Mouse (Mus musculus): Measurements from ENCODE around the gene Rsg1. TPM values are rescaled to one million over a fixed set of nuclear protein-coding genes. Genes with fewer than 3 reads are reported as not detected.

The Rsg1 gene
- polyA plus RNA-seq, 1 experiment from 2014 or later = 2.4 TPM

DNA sequence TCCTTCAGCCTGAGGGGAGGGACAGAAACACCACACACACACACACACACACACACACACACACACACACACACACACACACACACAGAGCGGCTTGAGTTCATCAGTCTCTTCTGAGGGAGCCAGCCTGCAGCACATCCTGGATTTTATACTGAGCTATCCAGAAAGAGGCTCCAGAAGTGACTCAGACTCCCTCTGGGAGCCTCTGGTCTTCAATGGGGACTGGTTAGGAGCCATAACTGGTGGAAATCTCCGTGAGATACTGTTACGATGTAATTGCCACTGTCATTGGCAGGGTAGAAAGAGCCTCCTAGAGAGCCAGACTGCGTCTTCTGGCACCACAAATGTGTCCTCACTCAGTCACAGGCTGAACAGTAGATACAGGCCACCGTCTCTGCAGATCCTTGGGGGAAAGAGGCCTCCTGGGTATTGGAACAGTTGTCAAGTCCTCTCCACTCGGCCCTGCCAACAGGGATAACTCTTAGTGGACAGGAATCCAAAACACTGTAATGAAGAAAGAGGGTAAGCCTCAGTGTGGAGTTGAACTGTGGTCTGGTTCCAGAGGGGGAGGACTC lies 21.9 kb downstream of the Rsg1 start:
- DNase-seq (ENCODE audit: low spot score) (no peak), ATAC-seq (no peak)
- Histone ChIP-seq H3K27ac (ENCODE audit: low read length) (no peak overlapping the region), H3K4me2 (replicated peaks; ENCODE audit: low read depth, low read length) (no peak overlapping the region), H3K4me1 (ENCODE audit: insufficient read depth, low read depth, low read length) (peaks cover 9% of the 10 kb centered on the region; the same call in 1 of the 2 replicates), H3K9me3 (ENCODE audit: low read length) (no peaks in the 10 kb centered on the region), H3K27me3 (replicated peaks; ENCODE audit: insufficient read depth, low read length) (peaks cover 2% of the 10 kb centered on the region; the same call in 1 of the 2 replicates), H3K36me3 (ENCODE audit: insufficient read depth, low read length) (no peaks in the 10 kb centered on the region), H3K9ac (replicated peaks; ENCODE audit: low read depth) (no peak overlapping the region), H3K4me3 (ENCODE audit: low read depth, low read length) (no peak overlapping the region)
- 68% methylated on average over 6 of the region's 6 CpGs for WGBS
- TF ChIP-seq EP300 (IDR thresholded peaks at IDR 0.05) (no peak), CTCF (IDR thresholded peaks at IDR 0.05) (no peak)

DNA sequence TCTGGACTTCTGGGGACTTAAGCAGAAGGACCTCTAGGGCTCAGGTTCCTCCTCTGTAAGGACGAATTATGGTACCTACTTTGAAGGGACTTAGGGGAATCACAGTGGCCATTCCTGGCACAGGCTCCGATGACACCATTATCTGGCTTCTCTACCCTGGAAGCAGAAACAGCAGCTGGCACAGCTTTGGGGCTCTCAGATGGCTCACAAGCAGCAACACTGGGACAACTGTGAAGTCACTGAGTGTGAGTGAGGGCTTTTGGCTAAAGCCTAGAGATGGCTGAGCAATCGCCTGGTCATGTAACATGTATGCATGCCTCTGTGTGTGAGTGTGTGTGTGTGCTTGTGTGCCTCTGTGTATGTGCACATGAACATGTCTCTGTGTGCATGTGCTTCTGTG lies 23.1 kb downstream of the Rsg1 start:
- Histone ChIP-seq H3K4me2 (replicated peaks; ENCODE audit: low read depth, low read length) (no peak overlapping the region), H3K4me3 (ENCODE audit: low read depth, low read length) (no peak overlapping the region), H3K4me1 (ENCODE audit: insufficient read depth, low read depth, low read length) (peaks cover 20% of the 10 kb centered on the region; the same call in 1 of the 2 replicates), H3K9ac (replicated peaks; ENCODE audit: low read depth) (no peak overlapping the region), H3K27ac (ENCODE audit: low read length) (no peak overlapping the region), H3K9me3 (ENCODE audit: low read length) (no peaks in the 10 kb centered on the region), H3K36me3 (ENCODE audit: insufficient read depth, low read length) (no peaks in the 10 kb centered on the region), H3K27me3 (replicated peaks; ENCODE audit: insufficient read depth, low read length) (peaks cover 13% of the 10 kb centered on the region)
- no peak for DNase-seq (ENCODE audit: low spot score)
- 66% methylated on average over 3 of the region's 3 CpGs for WGBS
- TF ChIP-seq CTCF (IDR thresholded peaks at IDR 0.05) (no peak), EP300 (IDR thresholded peaks at IDR 0.05) (no peak)
- ATAC-seq = no peak

DNA sequence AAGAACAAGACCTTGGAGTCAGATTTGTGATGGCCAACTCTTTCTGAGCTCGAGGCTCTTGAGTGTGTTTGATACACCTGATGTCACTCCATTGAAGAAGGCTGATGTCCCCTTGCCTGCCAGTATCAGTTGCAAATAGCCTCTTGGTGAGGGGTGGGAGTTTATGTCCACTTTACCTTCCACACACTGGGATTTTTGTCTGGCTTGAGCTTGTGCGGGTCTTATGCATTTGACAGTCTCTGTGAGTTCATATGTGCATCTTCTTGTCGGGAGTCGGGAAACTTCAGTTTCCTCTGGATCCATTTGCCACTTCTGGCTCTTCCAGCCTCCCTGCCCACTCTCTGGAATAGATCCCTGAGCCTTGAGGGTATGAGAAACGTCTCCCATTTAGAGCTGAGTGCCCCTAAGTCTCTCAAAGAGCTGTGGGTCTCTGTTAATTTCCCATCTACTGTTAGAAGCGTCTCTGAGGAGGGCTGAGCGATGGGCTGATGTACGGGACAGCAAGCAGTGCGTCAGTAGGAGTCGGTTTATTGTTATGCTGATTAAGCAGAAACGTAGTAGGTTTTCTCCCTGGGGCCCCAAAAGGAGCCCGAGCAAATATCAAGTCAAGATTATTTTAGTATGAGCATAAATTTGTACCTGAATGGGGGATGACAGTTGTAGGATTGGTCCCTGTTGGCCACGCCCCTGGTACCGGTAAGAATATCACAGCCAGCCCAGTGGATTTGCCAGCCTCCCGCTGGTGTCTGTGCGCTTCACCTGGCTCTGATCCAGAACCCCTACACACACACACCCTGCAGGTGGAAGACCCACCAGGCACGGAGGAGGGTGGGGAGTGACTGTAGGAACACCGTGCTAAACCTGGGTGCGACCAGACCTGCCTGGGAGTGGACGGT lies 25.0 kb downstream of the Rsg1 start:
- Histone ChIP-seq H3K4me1 (ENCODE audit: insufficient read depth, low read depth, low read length) (peaks cover 24% of the 10 kb centered on the region; the same call in 1 of the 2 replicates), H3K27ac (ENCODE audit: low read length) (no peak overlapping the region), H3K9ac (replicated peaks; ENCODE audit: low read depth) (no peak overlapping the region; the same call in 1 of the 2 replicates), H3K27me3 (replicated peaks; ENCODE audit: insufficient read depth, low read length) (peaks cover 13% of the 10 kb centered on the region), H3K36me3 (ENCODE audit: insufficient read depth, low read length) (no peaks in the 10 kb centered on the region), H3K4me2 (replicated peaks; ENCODE audit: low read depth, low read length) (peak overlapping the region; percentile 61), H3K4me3 (ENCODE audit: low read depth, low read length) (peak overlapping the region; percentile 30), H3K9me3 (ENCODE audit: low read length) (no peaks in the 10 kb centered on the region)
- no peak for DNase-seq (ENCODE audit: low spot score)
- ATAC-seq = no peak
- TF ChIP-seq EP300 (IDR thresholded peaks at IDR 0.05) = no peak
- peak; percentile 18; the same call in 1 of the 2 replicates for TF ChIP-seq CTCF (IDR thresholded peaks at IDR 0.05)
- WGBS = 6% methylated on average over 20 of the region's 20 CpGs

DNA sequence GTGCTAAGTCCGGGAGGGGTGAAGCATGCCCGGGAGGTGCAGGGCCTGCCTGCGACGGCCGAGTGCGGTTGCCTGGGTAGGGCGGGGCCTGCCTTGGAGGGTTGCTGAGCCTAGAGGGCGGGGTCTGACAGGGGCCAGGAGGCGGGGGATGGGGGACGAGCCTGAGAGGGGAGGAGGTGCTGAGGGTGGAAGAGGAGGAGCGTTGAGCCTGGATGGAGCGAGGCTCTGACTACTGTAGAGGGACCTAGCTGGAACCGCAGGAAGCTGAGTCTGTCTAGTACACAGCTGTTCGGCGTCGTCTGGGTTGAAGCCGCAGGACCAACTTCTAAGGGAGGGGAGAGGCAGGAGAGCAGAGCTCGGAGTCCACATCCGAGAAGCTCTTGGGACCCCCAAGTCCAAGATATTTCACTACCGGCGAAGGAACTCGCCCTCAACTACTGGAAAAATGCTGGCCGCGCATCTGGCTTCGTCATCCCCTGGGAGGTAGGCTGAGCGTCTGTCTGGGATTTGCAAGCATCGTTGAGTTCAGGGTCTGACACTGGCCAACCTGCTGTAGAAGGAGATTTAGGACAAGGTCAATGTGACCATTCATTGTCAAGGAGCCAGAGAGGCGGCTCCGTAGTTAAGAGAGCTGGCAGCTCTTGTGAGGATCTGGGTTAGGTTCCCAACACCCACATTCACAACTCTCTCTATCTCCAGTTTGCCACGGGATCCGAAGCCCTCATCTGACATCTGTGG lies 25.8 kb downstream of the Rsg1 start, which contains the start of gene Arhgef19:
Gene Arhgef19 (plus strand): TSS at position 112 of the 738 bp plus-strand sequence.
- H3K36me3 ChIP-seq (ENCODE audit: insufficient read depth, low read length) = no peaks in the 10 kb centered on the region
- peaks cover 24% of the 10 kb centered on the region; the same call in 1 of the 2 replicates for H3K4me1 ChIP-seq (ENCODE audit: insufficient read depth, low read depth, low read length)
- H3K4me2 ChIP-seq (replicated peaks; ENCODE audit: low read depth, low read length) = peak within 1 kb of the TSS; percentile 61
- no peaks in the 10 kb centered on the region for H3K9me3 ChIP-seq (ENCODE audit: low read length)
- ATAC-seq (peak; percentile 91), DNase-seq (ENCODE audit: low spot score) (peak; percentile 97)
- H3K27me3 ChIP-seq (replicated peaks; ENCODE audit: insufficient read depth, low read length) = peaks cover 13% of the 10 kb centered on the region
- peak within 1 kb of the TSS; percentile 54; the same call in 1 of the 2 replicates for H3K27ac ChIP-seq (ENCODE audit: low read length)
- no peak within 1 kb of the TSS; the same call in none of the 2 replicates for H3K9ac ChIP-seq (replicated peaks; ENCODE audit: low read depth)
- peak within 1 kb of the TSS; percentile 30 for H3K4me3 ChIP-seq (ENCODE audit: low read depth, low read length)
- WGBS = 3% methylated on average over 29 of the region's 31 CpGs
- TF ChIP-seq CTCF (IDR thresholded peaks at IDR 0.05) = no peak
- no peak for TF ChIP-seq EP300 (IDR thresholded peaks at IDR 0.05)

DNA sequence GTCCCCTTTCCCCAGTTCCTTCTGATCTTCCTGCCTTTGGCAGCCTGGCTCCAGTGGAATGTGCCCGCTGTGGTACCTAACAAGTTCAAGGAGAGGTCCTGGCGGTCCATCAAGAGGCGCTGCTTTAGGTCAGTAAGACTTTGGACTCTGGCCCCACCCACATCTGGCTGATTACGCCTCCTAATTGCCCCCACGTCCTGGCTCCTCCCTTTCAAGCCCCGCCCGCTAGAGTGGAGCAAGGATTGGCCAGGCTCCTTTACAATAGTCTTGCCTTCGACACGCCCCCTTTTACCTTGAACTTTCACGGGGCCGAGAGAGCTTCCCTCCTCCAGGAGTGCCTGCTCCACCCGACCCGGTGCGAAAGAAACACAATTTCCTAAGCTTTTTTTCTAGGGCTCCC lies 26.9 kb downstream of the Rsg1 start:
- H3K27ac ChIP-seq (ENCODE audit: low read length) = peak overlapping the region; percentile 64
- peak; percentile 69 for ATAC-seq
- H3K36me3 ChIP-seq (ENCODE audit: insufficient read depth, low read length) = no peaks in the 10 kb centered on the region
- H3K9me3 ChIP-seq (ENCODE audit: low read length) = no peaks in the 10 kb centered on the region
- peak; percentile 95 for DNase-seq (ENCODE audit: low spot score)
- TF ChIP-seq CTCF (IDR thresholded peaks at IDR 0.05) (no peak), EP300 (IDR thresholded peaks at IDR 0.05) (no peak)
- H3K4me1 ChIP-seq (ENCODE audit: insufficient read depth, low read depth, low read length) = peaks cover 24% of the 10 kb centered on the region; the same call in 1 of the 2 replicates
- H3K4me3 ChIP-seq (ENCODE audit: low read depth, low read length) = peak overlapping the region; percentile 8; the same call in 1 of the 2 replicates
- H3K9ac ChIP-seq (replicated peaks; ENCODE audit: low read depth) = no peak overlapping the region
- peaks cover 13% of the 10 kb centered on the region for H3K27me3 ChIP-seq (replicated peaks; ENCODE audit: insufficient read depth, low read length)
- under 1% methylated on average over 14 of the region's 14 CpGs for WGBS
- H3K4me2 ChIP-seq (replicated peaks; ENCODE audit: low read depth, low read length) = peak overlapping the region; percentile 34
